Mouse (Mus musculus) neural tube, embryonic 12.5 days (tissue): ENCODE measurements around the gene Agrp. TPM values are rescaled to one million over a fixed set of nuclear protein-coding genes. Genes with fewer than 3 reads are reported as not detected.

Source experiments
- ATAC-seq: fragments of 200-750 bp; cut with Nextera tagmentation; 2 replicates; pipeline ENCODE4 v1.8.0; 2017; ENCODE audit warnings: low read depth, mild to moderate bottlenecking, moderate TSS enrichment, moderate library complexity; ENCODE audit not compliant: low FRiP score
- H3K27ac ChIP-seq: fragments of 300-500 bp; sonication (generic); 2 replicates; pipeline ENCODE4 v1.5.1; 2016
- H3K27me3 ChIP-seq: fragments of 300-500 bp; sonication (generic); replicated peaks from 2 replicates; pipeline ENCODE4 v1.6.1; 2016; ENCODE audit warnings: mild to moderate bottlenecking
- H3K36me3 ChIP-seq: fragments of 300-500 bp; sonication (generic); 2 replicates; pipeline ENCODE4 v1.6.1; 2016; ENCODE audit warnings: mild to moderate bottlenecking
- H3K4me1 ChIP-seq: fragments of 300-500 bp; sonication (generic); 2 replicates; pipeline ENCODE4 v1.6.1; 2016
- H3K4me2 ChIP-seq: fragments of 300-500 bp; sonication (generic); replicated peaks from 2 replicates; pipeline ENCODE4 v1.6.1; 2016; ENCODE audit warnings: mild to moderate bottlenecking
- H3K4me3 ChIP-seq: fragments of 300-500 bp; sonication (generic); 2 replicates; pipeline ENCODE4 v1.5.1; 2016
- H3K9ac ChIP-seq: fragments of 300-500 bp; sonication (generic); 2 replicates; pipeline ENCODE4 v1.6.1; 2016; ENCODE audit warnings: mild to moderate bottlenecking
- H3K9me3 ChIP-seq: fragments of 300-500 bp; sonication (generic); 2 replicates; pipeline ENCODE4 v1.6.1; 2016; ENCODE audit warnings: mild to moderate bottlenecking
- WGBS: fragments of 180-500 bp; shearing (Covaris S2); methylation state at CpG from one replicate; pipeline ENCODE4 v1.1.7; 2016; 5-methylcytosine and 5-hydroxymethylcytosine counted together
- polyA plus RNA-seq: library from polyadenylated mRNA; unstranded; fragments of >200 nt; fragmentation: Nextera tagmentation; extraction: Ambion mirVana; gene quantifications from 2 replicates; pipeline ENCODE4 v1.2.1, GENCODE M21; 2016

Agrp gene
- polyA plus RNA-seq, 1 experiment from 2014 or later = 1.5 TPM

GRCm38 (mm10) chr8:105555230-105555629 is 82.0 kb downstream of the Agrp start:
- ATAC-seq = no peak
- H3K9me3 ChIP-seq = no peaks in the 10 kb centered on the region
- H3K9ac ChIP-seq = no peak overlapping the region
- no peaks in the 10 kb centered on the region for H3K4me1 ChIP-seq
- 0 out of 2 replicates have a peak, but pooled peaks cover 9% of the 10 kb centered on the region for H3K36me3 ChIP-seq
- H3K27me3 ChIP-seq = no peaks in the 10 kb centered on the region
- no peak overlapping the region for H3K4me3 ChIP-seq
- H3K4me2 ChIP-seq = no peak overlapping the region
- H3K27ac ChIP-seq = no peak overlapping the region
- WGBS = 50% methylated on average over 3 of the region's 3 CpGs

GRCm38 (mm10) chr8:105554087-105554486 is 83.1 kb downstream of the Agrp start:
- no peak overlapping the region for H3K4me2 ChIP-seq
- 0 out of 2 replicates have a peak, but pooled peaks have one; percentile 56 for ATAC-seq
- no peaks in the 10 kb centered on the region for H3K9me3 ChIP-seq
- 0 out of 2 replicates have a peak, but pooled peaks cover 6% of the 10 kb centered on the region for H3K36me3 ChIP-seq
- no peak overlapping the region for H3K9ac ChIP-seq
- H3K27me3 ChIP-seq = no peaks in the 10 kb centered on the region
- no peaks in the 10 kb centered on the region for H3K4me1 ChIP-seq
- H3K27ac ChIP-seq = no peak overlapping the region
- H3K4me3 ChIP-seq = no peak overlapping the region

- H3K27me3 ChIP-seq = no peaks in the 10 kb centered on the region
- no peak overlapping the region for H3K4me3 ChIP-seq
- 0 out of 2 replicates have a peak, but pooled peaks cover 5% of the 10 kb centered on the region for H3K36me3 ChIP-seq
- 79% methylated on average over 1 of the region's 1 CpGs for WGBS
- ATAC-seq = no peak
- no peak overlapping the region for H3K4me2 ChIP-seq
- no peaks in the 10 kb centered on the region for H3K9me3 ChIP-seq
- no peaks in the 10 kb centered on the region for H3K4me1 ChIP-seq
- no peak overlapping the region for H3K9ac ChIP-seq
- no peak overlapping the region for H3K27ac ChIP-seq
These were observed 84.4 kb downstream of the Agrp start for GRCm38 (mm10) chr8:105552824-105553223.

DNA sequence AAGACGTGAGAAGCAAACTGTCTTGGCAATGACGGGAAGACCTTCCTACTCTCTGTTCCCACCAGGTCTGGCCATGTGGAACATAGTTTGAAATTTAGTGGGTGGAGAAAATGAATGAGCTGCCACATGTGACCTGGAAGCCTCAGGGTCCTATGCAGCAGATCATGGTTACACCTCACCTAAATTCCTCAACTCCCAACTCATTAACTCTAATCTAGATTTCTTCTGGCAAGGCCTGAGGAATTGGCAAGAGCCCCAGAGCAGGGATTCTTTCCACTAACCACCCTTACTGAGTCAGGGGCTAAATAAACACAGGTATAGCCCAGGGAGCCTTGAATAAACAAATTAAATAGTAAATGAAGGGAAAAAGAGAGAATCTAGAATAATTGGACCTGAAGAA is 85.2 kb downstream of the Agrp start:
- WGBS = 88% methylated on average over 2 of the region's 2 CpGs
- Histone ChIP-seq H3K9ac (no peak overlapping the region), H3K27me3 (no peaks in the 10 kb centered on the region), H3K4me1 (no peaks in the 10 kb centered on the region), H3K4me3 (no peak overlapping the region), H3K36me3 (0 out of 2 replicates have a peak, but pooled peaks cover 5% of the 10 kb centered on the region), H3K9me3 (no peaks in the 10 kb centered on the region), H3K4me2 (no peak overlapping the region), H3K27ac (no peak overlapping the region)
- ATAC-seq = no peak

DNA sequence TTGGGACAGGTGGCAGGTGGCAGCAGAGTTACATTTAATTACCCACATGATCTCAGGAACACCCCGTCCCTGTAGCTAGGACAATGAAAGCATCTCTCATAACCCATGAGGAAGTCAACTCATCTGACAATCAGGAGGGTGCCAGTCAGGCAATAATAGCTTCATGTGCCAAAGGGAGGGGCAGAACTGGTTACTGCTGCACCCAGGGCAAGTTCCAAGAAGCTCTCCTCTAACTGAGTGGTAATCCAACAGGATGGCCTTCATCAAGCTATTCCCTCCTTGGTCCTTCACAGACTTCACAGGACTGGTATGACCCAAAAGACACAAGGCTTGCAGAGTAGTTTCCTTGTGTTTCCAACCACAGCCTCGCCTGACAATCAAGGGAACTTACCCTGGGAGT is 87.1 kb downstream of the Agrp start:
- no peak overlapping the region for H3K4me3 ChIP-seq
- no peak overlapping the region for H3K4me2 ChIP-seq
- peaks cover 5% of the 10 kb centered on the region; the same call in 1 of the 2 replicates for H3K4me1 ChIP-seq
- H3K27ac ChIP-seq = no peak overlapping the region
- ATAC-seq = no peak
- H3K9ac ChIP-seq = no peak overlapping the region
- WGBS = 76% methylated on average over 2 of the region's 2 CpGs
- H3K36me3 ChIP-seq = 0 out of 2 replicates have a peak, but pooled peaks cover 5% of the 10 kb centered on the region
- no peaks in the 10 kb centered on the region for H3K27me3 ChIP-seq
- no peaks in the 10 kb centered on the region for H3K9me3 ChIP-seq

DNA sequence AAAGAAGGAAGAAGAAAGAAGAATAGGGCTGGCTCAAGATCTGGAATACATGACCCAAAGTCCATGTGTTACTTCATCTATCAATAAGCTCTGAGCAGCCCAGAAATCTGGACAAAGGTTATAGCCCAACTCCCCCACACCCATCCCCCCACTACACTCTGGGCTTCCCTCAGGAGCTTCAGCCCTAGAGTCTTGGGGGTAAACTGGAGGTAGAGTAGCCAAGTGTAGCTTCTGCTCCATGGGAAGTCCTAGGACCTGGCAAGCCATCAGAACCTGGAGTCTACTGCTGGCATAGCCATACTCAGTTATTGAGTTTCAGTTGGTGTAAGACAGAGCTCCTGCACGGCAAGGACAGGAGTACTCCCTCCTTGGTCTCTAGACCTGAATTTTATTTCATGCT is 87.7 kb downstream of the Agrp start:
- 97% methylated on average over 1 of the region's 1 CpGs for WGBS

DNA sequence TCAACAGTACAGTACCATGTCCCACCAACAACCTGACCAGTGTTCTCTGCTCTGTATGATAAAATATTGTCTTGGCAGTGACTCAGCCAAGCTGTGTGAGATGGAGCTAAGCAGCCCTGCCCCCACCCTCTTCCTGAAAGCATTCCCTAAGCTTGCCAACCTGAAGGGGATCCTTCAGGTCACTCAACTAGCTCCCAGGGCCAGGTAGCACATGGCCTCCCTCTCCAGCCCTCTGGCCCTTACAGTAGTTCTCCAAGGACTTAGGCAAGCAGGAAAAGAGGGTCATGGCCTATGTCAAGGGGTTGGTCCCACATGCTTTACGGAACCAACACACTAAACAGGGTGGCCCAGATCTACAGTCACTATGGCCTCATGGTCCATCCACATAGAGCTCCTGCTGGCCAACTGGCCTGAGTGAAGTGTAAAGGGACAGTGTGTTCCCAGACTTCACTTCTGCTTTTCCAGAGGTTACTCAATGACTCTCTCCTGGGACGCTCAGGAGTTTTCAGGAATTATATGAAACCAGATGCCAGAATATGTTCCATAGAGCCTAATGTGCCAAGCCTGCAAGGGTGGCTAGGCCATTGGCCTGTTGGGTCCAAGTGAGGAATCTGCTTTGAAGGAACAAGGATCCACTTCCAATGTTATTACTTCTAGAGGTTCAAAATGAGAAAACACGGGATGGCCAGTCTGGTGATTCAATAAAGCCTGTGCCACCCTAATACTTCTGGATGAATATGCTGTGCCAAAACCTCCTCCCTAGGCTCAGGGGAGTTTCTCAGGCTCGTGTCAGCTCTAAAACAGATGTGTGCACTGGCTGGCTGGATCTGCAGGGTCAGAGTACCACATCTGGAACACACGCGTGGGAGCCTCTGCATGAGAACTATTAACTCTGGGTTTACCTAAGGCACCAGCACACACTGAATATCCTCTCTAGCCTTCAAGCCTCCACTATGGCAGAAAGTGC is 90.5 kb downstream of the Agrp start:
- H3K4me1 ChIP-seq = peaks cover 10% of the 10 kb centered on the region
- H3K9ac ChIP-seq = no peak overlapping the region
- no peak overlapping the region for H3K27ac ChIP-seq
- no peak overlapping the region for H3K4me3 ChIP-seq
- no peak for ATAC-seq
- H3K9me3 ChIP-seq = no peaks in the 10 kb centered on the region
- H3K36me3 ChIP-seq = 0 out of 2 replicates have a peak, but pooled peaks cover 5% of the 10 kb centered on the region
- no peak overlapping the region for H3K4me2 ChIP-seq
- WGBS = 81% methylated on average over 6 of the region's 6 CpGs
- no peaks in the 10 kb centered on the region for H3K27me3 ChIP-seq

More for the DNA sequence above, 87.7 kb downstream of the Agrp start:
- Histone ChIP-seq H3K4me2 (no peak overlapping the region), H3K9me3 (no peaks in the 10 kb centered on the region), H3K27me3 (no peaks in the 10 kb centered on the region), H3K4me1 (peaks cover 9% of the 10 kb centered on the region), H3K36me3 (0 out of 2 replicates have a peak, but pooled peaks cover 5% of the 10 kb centered on the region), H3K27ac (no peak overlapping the region), H3K9ac (no peak overlapping the region), H3K4me3 (no peak overlapping the region)
- no peak for ATAC-seq

DNA sequence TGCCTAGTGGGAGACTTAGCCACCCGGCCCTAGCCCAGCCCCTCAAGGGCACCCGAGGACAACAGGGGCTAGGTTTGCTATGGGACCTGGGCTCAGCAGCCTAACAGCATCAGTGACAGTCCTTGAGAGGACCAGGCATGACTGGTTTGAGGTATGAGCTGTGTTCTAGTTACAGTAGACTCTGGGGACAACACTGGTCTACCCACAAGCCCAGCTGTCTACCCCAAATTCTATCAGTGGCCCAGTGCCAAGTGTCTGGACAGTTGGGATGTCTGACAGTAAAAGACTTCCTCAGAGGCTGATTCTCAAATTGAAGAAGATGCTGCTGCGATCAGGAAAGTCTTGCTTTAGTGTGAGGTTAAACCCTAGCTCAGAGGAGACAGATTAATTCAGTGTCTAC is 91.9 kb downstream of the Agrp start:
- no peak overlapping the region for H3K4me3 ChIP-seq
- no peak overlapping the region for H3K27ac ChIP-seq
- 85% methylated on average over 3 of the region's 3 CpGs for WGBS
- H3K36me3 ChIP-seq = peaks cover 6% of the 10 kb centered on the region; the same call in 1 of the 2 replicates
- H3K9me3 ChIP-seq = no peaks in the 10 kb centered on the region
- H3K4me1 ChIP-seq = peaks cover 10% of the 10 kb centered on the region
- H3K27me3 ChIP-seq = no peaks in the 10 kb centered on the region
- ATAC-seq = no peak
- no peak overlapping the region for H3K4me2 ChIP-seq
- H3K9ac ChIP-seq = no peak overlapping the region

DNA sequence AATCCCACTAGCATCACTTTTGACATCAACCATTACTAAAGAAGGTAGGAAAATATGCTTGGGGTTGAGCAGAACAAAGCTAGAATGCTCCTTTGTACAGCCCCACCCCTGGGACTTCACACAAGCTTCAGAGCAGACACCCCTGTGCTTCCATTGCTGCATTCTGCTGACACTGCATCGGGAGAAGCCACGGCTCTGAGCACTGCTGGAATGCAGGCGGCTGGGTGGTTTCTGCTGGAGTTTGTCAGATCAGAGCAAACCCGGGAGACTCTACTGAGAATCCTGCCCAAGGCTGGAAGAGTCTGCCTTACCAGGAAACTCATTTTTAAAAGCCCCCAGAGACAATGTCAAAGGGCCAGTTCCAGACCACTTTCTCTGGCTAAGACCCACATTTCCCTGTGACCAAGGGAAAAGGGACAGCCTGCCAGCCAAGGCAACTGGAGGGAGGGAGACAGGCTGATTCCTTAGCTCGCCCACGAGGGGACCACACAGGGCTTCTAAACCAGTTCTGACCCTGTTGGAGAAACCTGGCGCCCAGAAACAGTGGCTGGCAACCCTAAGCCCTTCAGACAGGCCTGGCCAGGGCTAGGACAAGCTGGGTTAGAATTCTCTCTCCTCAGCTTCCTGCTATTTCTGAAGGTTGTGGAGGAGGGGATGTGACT is 92.5 kb downstream of the Agrp start:
- 62% methylated on average over 7 of the region's 7 CpGs for WGBS
- Histone ChIP-seq H3K27me3 (no peaks in the 10 kb centered on the region), H3K9ac (no peak overlapping the region), H3K4me3 (no peak overlapping the region), H3K4me1 (peaks cover 10% of the 10 kb centered on the region), H3K4me2 (no peak overlapping the region), H3K27ac (no peak overlapping the region), H3K9me3 (no peaks in the 10 kb centered on the region), H3K36me3 (peaks cover 3% of the 10 kb centered on the region; the same call in 1 of the 2 replicates)
- no peak for ATAC-seq

DNA sequence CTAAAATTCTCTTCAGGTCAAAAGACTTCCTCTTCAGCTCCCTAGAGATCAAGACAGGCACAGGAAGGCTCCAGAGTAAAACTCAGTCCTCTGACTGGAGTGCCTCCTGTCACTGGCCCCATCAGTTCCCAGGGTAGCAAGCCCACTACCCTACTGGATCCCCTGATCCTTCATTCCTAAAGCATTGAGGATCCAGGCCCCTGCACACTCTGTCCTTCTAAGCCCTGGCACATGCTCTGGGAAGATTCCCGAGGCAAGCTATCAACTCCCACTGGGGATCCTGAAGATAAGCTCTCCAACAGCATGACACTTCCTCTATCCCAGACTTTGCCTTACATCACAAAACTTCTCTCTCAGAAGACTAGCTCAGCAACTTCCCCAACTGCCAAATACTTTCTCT is 93.5 kb downstream of the Agrp start:
- WGBS = 68% methylated on average over 1 of the region's 1 CpGs
- no peak overlapping the region for H3K4me3 ChIP-seq
- H3K36me3 ChIP-seq = peaks cover 10% of the 10 kb centered on the region
- H3K9me3 ChIP-seq = no peaks in the 10 kb centered on the region
- no peak for ATAC-seq
- H3K27me3 ChIP-seq = no peaks in the 10 kb centered on the region
- peaks cover 10% of the 10 kb centered on the region for H3K4me1 ChIP-seq
- H3K4me2 ChIP-seq = no peak overlapping the region
- no peak overlapping the region for H3K9ac ChIP-seq
- no peak overlapping the region for H3K27ac ChIP-seq

- no peak overlapping the region for H3K4me2 ChIP-seq
- peaks cover 10% of the 10 kb centered on the region for H3K4me1 ChIP-seq
- no peak for ATAC-seq
- H3K27me3 ChIP-seq = no peaks in the 10 kb centered on the region
- H3K27ac ChIP-seq = no peak overlapping the region
- H3K9ac ChIP-seq = no peak overlapping the region
- WGBS = 90% methylated on average over 2 of the region's 2 CpGs
- peaks cover 19% of the 10 kb centered on the region for H3K36me3 ChIP-seq
- no peak overlapping the region for H3K4me3 ChIP-seq
- H3K9me3 ChIP-seq = no peaks in the 10 kb centered on the region
These were observed 94.4 kb downstream of the Agrp start for GRCm38 (mm10) chr8:105542808-105543207.

DNA sequence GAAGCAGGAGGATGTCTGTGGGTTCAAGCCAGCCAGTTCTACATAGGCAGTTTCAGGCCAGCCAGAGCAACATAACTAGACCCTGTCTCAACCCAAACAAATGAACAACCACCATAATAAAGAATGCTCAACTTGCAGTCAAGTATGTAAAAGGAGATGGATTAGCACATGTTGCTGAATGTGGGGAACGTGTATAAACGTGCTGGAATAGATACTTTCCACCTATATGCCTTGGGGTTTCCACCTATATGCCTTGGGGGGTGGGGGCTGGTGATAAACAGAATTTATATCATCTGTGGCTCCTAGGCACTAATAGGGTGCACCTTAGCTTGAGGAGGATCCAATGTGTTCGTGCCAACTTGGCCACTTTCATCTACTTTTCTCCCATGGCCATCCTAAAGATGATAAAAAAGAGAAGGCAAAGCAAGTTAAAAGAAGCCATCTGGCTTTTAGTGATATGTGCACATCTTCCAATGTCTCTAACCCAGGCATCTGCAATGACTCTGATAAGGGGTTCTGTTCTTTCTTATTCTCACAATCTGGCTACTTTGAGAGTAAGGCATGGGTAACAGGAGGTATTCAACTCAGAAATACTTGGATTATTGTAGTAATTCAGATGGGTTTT is 95.0 kb downstream of the Agrp start:
- 94% methylated on average over 3 of the region's 3 CpGs for WGBS

More for the DNA sequence above, 95.0 kb downstream of the Agrp start:
- Histone ChIP-seq H3K9ac (no peak overlapping the region), H3K4me2 (no peak overlapping the region), H3K36me3 (peaks cover 26% of the 10 kb centered on the region), H3K4me3 (no peak overlapping the region), H3K9me3 (no peaks in the 10 kb centered on the region), H3K27me3 (no peaks in the 10 kb centered on the region), H3K4me1 (peaks cover 10% of the 10 kb centered on the region), H3K27ac (no peak overlapping the region)
- ATAC-seq = no peak
